Mouse (Mus musculus): Measurements from ENCODE around the gene Lgals9.
A peak's percentile ranks its signal among the peaks of the same experiment; 100 is the strongest.

Gene Lgals9

GRCm38 (mm10) chr11:78984483-78985177 is at the start of gene Lgals9:
Gene Lgals9 (minus strand): TSS chr11:78984946.
- peak in 1 of 2 experiments; percentile 5 for DNase-seq (ENCODE audit: low spot score in 2 of 2)

GRCm38 (mm10) chr11:79033636-79034035 is 48.9 kb upstream of the Lgals9 start:
- no peak for DNase-seq (ENCODE audit: low spot score in 2 of 2)

- DNase-seq (ENCODE audit: low spot score in 2 of 2) = no peak
Measured at GRCm38 (mm10) chr11:79033021-79033420, 48.3 kb upstream of the Lgals9 start.

GRCm38 (mm10) chr11:79031452-79031746 is 46.7 kb upstream of the Lgals9 start:
- no peak for DNase-seq (ENCODE audit: low spot score in 2 of 2)

- peak; percentile 86 to 88 for DNase-seq (ENCODE audit: low spot score in 2 of 2)
Measured at GRCm38 (mm10) chr11:79030570-79031451, 46.1 kb upstream of the Lgals9 start.

- no peak for DNase-seq (ENCODE audit: low spot score in 2 of 2)
Measured at GRCm38 (mm10) chr11:79023751-79024150, 39.0 kb upstream of the Lgals9 start.

- DNase-seq (ENCODE audit: low spot score in 2 of 2) = no peak
Measured at GRCm38 (mm10) chr11:79023342-79023741, 38.6 kb upstream of the Lgals9 start.

GRCm38 (mm10) chr11:79022836-79023235 is 38.1 kb upstream of the Lgals9 start:
- no peak for DNase-seq (ENCODE audit: low spot score in 2 of 2)

GRCm38 (mm10) chr11:79020535-79021045 is 35.8 kb upstream of the Lgals9 start:
- no peak for DNase-seq (ENCODE audit: low spot score in 2 of 2)

GRCm38 (mm10) chr11:79019839-79020534 is 35.2 kb upstream of the Lgals9 start:
- peak; percentile 31 to 40 for DNase-seq (ENCODE audit: low spot score in 2 of 2)

- DNase-seq (ENCODE audit: low spot score in 2 of 2) = peak; percentile 75 to 76
Measured at GRCm38 (mm10) chr11:79018954-79019704, 34.4 kb upstream of the Lgals9 start.

GRCm38 (mm10) chr11:79017161-79017606 is 32.4 kb upstream of the Lgals9 start:
- DNase-seq (ENCODE audit: low spot score in 2 of 2) = no peak

- no peak for DNase-seq (ENCODE audit: low spot score in 2 of 2)
Measured at GRCm38 (mm10) chr11:79016236-79016635, 31.5 kb upstream of the Lgals9 start.

GRCm38 (mm10) chr11:79015660-79016215 is 31.0 kb upstream of the Lgals9 start:
- no peak for DNase-seq (ENCODE audit: low spot score in 2 of 2)

GRCm38 (mm10) chr11:79014602-79015325 is 30.0 kb upstream of the Lgals9 start:
- no peak for DNase-seq (ENCODE audit: low spot score in 2 of 2)

GRCm38 (mm10) chr11:79013806-79014205 is 29.1 kb upstream of the Lgals9 start:
- no peak for DNase-seq (ENCODE audit: low spot score in 2 of 2)

GRCm38 (mm10) chr11:79013056-79013455 is 28.3 kb upstream of the Lgals9 start:
- no peak for DNase-seq (ENCODE audit: low spot score in 2 of 2)

GRCm38 (mm10) chr11:79012529-79012928 is 27.8 kb upstream of the Lgals9 start:
- DNase-seq (ENCODE audit: low spot score in 2 of 2) = no peak

- DNase-seq (ENCODE audit: low spot score in 2 of 2) = no peak
Measured at GRCm38 (mm10) chr11:79008891-79009290, 24.1 kb upstream of the Lgals9 start.

- DNase-seq (ENCODE audit: low spot score in 2 of 2) = no peak
Measured at GRCm38 (mm10) chr11:79008007-79008775, 23.4 kb upstream of the Lgals9 start.

All from frontal cortex, postnatal 36 days (tissue).